Mouse (Mus musculus) erythroblast, adult 5-6 weeks (primary cell): ENCODE measurements at regions not wholly inside any gene's neighbourhood (a gene's known extent, or its start where the extent isn't known, plus 50 kb on each side); places are given as distances from the start of the nearest gene placed in this dataset.
A peak's percentile ranks its signal among the peaks of the same experiment; 100 is the strongest.
"Not testable (repeated sequence)": the region's sequence is repeated elsewhere in the genome, so short reads cannot be mapped to it uniquely, and the experiment has no call there.

Experiments
- ATAC-seq: replicated peaks from 2 replicates; pipeline ENCODE4 v1.8.0; 2016; ENCODE audit warnings: moderate number of reproducible peaks, mild to moderate bottlenecking, moderate TSS enrichment, inconsistent platforms; ENCODE audit not compliant: poor library complexity, low FRiP score, severe bottlenecking

- ATAC-seq: not testable (repeated sequence)
These were observed 1149.5 kb upstream of the 2610301B20Rik start for GRCm38 (mm10) chr4:9724801-9725200.

GRCm38 (mm10) chr4:9737691-9738090 lies 1136.6 kb upstream of the 2610301B20Rik start:
- ATAC-seq: no peak

- ATAC-seq: no peak; the same call in 1 of the 2 replicates
These were observed 1126.8 kb upstream of the 2610301B20Rik start for GRCm38 (mm10) chr4:9747411-9747938.

GRCm38 (mm10) chr4:9748110-9748509 lies 1126.2 kb upstream of the 2610301B20Rik start:
- no peak for ATAC-seq

GRCm38 (mm10) chr4:9749877-9750276 lies 1124.4 kb upstream of the 2610301B20Rik start:
- no peak for ATAC-seq

GRCm38 (mm10) chr4:9750404-9750803 lies 1123.9 kb upstream of the 2610301B20Rik start:
- ATAC-seq: no peak

- no peak for ATAC-seq
These were observed 1111.0 kb upstream of the 2610301B20Rik start for GRCm38 (mm10) chr4:9763321-9763720.

GRCm38 (mm10) chr4:9769633-9770205 lies 1104.6 kb upstream of the 2610301B20Rik start:
- ATAC-seq: peak; percentile 71

GRCm38 (mm10) chr4:9770372-9771102 lies 1103.8 kb upstream of the 2610301B20Rik start:
- ATAC-seq: peak; percentile 83

GRCm38 (mm10) chr4:9771103-9771474 lies 1103.2 kb upstream of the 2610301B20Rik start:
- peak; percentile 75 for ATAC-seq

- no peak for ATAC-seq
These were observed 1095.9 kb upstream of the 2610301B20Rik start for GRCm38 (mm10) chr4:9778391-9778790.

- no peak for ATAC-seq
These were observed 1094.7 kb upstream of the 2610301B20Rik start for GRCm38 (mm10) chr4:9779594-9779993.

GRCm38 (mm10) chr4:9780179-9780578 lies 1094.1 kb upstream of the 2610301B20Rik start:
- ATAC-seq: peak; percentile 61

- no peak for ATAC-seq
These were observed 1093.0 kb upstream of the 2610301B20Rik start for GRCm38 (mm10) chr4:9781318-9781717.

GRCm38 (mm10) chr4:9787795-9788365 lies 1086.4 kb upstream of the 2610301B20Rik start:
- no peak for ATAC-seq

- no peak for ATAC-seq
These were observed 1083.8 kb upstream of the 2610301B20Rik start for GRCm38 (mm10) chr4:9790478-9790877.
